Mouse (Mus musculus) right cerebral cortex, postnatal 25 days (tissue): Measurements from ENCODE around the gene Pbp2.

ENCODE experiments used
- DNase-seq: peaks from one replicate; pipeline ENCODE4 v3.0.0; 2022

The Pbp2 gene

DNA sequence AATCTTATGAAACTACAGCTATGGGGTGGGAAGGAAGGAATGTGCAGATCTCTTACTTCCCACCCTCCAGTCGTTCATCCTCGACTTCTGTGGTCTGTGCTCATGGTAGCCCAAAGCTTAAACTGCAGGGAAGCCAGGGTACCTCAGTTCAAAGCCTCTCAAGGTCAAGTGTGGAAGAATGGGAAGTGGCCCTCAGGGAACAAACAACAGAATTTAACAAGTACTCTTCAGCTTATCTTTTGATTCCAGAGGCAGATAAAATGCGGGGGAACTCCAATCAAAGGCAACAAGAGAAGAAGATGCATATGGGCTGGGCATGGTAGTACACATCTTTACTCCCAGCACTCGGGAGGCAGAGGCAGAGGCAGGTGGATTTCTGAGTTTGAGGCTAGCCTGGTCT, 9.7 kb downstream of the Pbp2 start:
- DNase-seq: no peak

- no peak for DNase-seq
Observed at GRCm38 (mm10) chr6:135299024-135299550, 11.1 kb downstream of the Pbp2 start.

GRCm38 (mm10) chr6:135297570-135297969, 12.6 kb downstream of the Pbp2 start:
- DNase-seq: no peak

DNA sequence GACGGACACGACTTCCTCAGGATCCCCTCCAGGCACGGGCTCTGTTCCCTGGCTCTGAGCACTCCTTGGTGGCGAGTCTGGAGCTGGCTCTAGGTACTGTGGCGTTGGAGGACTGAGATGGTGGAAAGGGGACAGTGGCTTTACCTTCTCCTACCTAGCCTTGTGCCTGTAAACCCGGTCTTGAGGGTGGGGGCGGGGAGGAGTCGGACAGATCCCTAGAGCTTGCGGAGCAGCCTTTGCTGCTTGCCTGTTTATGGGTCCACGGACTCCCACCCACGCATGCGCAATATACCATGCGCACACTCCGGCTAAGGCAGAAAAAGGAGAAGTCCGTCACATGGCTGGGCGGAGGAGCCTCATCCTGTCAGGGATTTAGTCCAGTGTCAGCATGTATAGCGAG, 13.9 kb downstream of the Pbp2 start:
- no peak for DNase-seq

DNA sequence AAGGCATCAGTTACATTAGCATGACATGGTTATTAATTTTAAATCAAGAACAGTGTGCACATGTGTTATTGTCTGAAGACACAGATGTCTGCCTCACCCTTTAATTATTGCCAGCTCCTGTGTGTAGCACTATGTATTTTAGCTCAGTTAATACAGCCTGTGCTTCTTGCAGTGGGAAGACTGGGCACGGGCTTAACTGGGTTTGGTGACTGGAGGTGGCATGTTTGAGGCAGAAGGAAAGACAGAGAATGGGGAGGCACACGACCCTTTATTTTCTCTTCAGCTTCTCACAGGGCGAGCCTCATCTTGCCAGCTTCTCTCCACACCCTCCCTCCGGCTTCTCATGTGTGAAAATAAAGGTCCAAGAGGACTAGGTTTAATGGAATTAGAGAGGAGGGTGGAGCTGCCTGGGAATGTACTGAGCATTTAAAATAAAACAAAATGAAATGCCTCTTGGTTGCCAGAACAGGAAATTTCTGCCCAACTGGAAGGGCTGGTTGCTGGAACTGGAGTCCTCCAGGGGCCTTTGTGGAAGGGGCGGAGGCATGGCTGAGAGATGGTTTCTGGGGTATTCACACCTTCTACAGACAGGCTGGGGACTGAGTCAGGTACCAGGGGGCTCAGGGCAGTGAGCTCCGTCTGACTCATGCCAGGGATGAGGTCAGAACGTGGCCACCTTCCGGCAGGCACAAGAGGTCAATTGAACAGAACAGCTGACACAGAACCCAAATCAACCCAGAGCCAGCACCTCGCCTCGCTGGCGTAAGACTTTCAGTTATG, 14.9 kb downstream of the Pbp2 start:
- DNase-seq: no peak

DNA sequence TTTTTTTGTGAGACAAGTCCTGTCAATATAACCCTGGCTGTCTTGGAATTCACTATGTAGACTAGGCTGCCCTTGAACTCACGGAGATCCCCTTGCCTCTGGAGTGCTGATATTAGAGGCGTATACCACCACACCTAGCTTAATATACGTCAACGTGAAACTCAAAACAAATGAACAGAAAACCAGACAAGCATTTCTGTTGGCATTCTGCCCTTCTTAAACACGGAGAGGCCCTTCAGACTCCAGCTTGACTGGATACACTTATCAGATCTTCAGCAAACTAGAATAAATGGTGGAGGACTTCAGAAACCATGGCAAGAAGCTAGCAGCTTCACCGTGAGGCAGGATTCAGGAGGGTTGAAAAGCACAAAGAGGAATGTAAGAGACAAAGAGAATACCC, 16.1 kb downstream of the Pbp2 start:
- DNase-seq: no peak

DNA sequence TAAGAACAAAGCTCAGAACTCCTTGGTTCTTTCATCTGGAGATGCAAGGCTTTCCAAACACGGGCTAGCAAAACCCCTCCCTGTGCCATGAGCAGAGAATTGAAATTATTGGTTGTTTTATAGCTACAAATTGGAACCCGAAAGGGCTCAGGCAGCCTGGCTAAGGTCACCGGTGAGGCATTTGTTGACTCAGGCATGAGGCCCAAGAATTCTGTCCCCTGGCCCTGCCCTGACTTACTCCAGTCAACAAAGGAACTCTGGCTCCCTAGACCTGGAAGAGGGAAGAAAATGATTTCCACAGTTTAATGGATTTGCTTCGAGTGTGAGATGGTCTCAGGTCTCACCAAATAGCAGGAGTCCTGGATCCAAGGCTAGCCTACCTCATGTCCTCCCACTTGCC, 17.8 kb downstream of the Pbp2 start:
- no peak for DNase-seq

GRCm38 (mm10) chr6:135279856-135280255, 30.3 kb downstream of the Pbp2 start:
- DNase-seq: no peak

- DNase-seq: no peak
Observed at GRCm38 (mm10) chr6:135279286-135279685, 30.9 kb downstream of the Pbp2 start.

- DNase-seq: no peak
Observed at GRCm38 (mm10) chr6:135278302-135278701, 31.9 kb downstream of the Pbp2 start.

DNA sequence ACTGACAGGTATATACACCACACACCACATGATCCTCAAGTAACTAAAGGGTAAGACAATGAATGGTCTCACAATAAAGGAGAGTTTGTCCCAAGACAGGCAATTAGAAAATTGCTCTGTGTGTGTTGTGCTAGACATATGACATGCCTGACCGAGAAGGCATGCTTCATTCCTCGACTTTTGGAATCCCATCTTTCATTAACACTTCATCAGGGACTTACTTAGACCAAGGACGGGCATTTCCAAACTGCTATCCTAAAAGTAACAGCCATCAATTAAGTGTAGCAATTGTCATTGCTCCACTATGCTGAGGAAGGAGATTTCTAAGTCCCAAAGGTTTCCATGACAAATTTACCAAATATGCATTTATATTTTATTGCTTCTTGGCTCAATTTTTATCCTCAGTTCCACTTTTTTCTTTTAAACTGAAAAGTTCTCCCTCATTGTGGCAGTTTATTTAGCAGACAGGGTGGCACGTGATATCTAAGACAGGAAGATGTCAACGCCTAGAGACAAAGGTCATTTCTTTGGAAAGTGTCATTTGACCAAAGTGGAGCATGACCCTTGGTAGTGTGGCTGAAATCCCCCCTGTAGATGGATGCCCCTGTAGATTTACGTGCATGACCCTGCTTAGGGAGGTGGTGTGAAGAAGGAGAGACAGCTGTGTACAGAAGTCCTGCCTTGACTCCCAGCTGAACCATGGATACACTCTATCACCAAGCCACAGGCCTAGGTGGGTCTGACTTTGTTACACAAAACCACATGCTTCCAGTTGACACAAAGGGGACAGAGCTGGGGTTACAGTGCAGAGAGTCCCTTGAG, 33.5 kb downstream of the Pbp2 start:
- DNase-seq: no peak

- DNase-seq: no peak
Observed at GRCm38 (mm10) chr6:135275231-135275630, 35.0 kb downstream of the Pbp2 start.

GRCm38 (mm10) chr6:135273066-135273465, 37.1 kb downstream of the Pbp2 start:
- no peak for DNase-seq

- DNase-seq: no peak
Observed at GRCm38 (mm10) chr6:135271761-135272160, 38.4 kb downstream of the Pbp2 start.

DNA sequence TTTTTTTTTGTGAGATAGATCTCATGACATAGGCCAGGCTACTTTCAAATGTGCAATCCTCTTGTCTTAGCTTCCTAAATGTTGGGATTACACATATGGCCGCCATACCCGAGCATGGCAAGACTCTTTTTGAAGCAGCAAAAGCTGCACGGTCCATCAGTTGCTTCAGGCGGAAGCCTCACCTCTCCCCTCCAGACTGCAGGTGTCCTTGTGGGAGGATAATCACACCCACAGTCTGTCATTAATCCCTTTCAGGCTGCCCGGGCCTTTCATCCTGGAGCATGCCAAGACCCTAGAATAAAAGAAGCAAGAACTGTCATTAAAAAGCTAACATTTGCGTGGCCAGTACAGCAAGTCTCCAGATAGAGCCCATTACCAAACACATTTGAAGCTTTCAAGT, 40.6 kb downstream of the Pbp2 start:
- no peak for DNase-seq

DNA sequence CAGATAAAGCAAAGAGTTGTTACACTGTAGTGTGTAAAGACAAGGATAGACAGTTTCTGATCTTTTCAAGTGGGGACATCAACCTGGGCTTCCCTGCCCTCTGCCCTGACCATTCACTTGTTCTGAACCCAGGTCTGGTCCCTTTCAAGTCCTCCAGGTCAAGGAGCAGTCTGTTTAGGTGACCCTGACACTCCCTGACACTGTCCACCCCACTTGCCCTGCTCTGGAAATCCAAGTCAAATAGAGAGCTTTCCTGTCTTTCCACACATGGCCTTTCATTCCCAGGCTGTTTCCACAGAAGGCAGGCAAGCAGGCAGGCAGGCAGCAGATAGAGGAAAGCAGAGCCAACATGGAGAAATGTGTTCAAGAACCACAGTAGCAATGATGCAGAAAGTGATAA, 41.8 kb downstream of the Pbp2 start:
- DNase-seq: no peak

GRCm38 (mm10) chr6:135267221-135267620, 43.0 kb downstream of the Pbp2 start:
- no peak for DNase-seq

DNA sequence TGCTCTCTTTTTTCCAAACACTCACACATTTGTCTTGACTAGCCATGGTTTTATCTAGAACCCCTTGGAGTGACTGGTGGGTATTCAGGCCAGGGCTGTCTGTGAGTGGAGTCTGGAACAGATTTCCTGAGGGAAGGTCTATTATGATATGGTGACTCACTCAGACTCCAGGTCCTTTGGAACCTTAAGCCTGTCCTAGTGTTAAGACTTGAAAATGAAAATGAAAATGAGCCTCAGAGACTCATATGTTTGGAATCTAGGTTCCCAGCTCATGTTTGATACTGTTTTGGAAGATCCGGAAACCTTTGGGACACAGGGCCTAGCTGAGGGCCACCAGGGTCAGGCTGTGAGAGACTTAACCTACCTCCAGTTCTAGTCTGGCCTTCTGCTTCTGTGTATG, 44.1 kb downstream of the Pbp2 start:
- DNase-seq: no peak

DNA sequence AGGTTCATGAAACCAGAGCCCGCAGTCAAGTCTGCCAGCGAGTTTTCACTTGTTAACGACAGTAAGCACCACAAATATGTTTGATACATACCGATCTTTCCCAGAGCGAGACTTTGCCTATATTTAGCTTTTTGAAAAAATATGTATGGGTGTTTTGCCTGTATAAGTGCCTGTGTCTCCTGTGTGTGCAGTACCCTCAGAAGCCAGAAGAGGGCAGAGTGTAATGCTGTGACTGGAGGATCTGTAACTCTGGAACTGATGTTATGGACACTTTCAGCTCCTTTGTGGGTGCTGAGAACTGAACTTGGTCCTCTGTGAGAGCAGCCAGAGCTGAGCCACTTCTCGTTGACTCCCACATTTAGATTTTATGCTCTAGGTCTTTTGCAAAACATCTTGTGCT, 46.1 kb downstream of the Pbp2 start:
- no peak for DNase-seq

- DNase-seq: no peak
Observed at GRCm38 (mm10) chr6:135262565-135262964, 47.6 kb downstream of the Pbp2 start.

DNA sequence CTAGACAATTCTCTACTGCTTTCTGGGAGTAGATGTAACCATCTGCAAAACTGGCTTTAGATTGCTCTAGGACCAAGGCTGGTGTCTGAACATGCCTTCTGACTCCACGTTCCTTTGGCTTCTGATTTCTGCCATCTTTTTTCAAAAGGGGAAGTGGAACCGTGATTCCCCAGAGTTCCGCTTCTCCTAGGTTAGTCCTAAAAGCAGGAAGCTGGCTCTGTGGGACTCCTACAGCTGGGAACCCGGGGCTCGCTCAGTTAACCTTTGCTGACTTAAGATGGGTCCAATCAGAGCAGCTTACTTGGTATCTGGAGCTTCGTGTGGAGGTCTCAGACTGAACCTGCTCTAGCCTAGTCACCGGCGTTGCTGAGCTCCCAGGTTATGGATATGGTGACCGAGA, 49.1 kb downstream of the Pbp2 start:
- no peak for DNase-seq

GRCm38 (mm10) chr6:135260435-135260834, 49.8 kb downstream of the Pbp2 start:
- no peak for DNase-seq
